Mouse (Mus musculus): ENCODE data around the gene Stra6l.

GRCm38 (mm10) chr4:45853496-45854246, 5.2 kb downstream of the Stra6l start:
- TF ChIP-seq CTCF (IDR thresholded peaks at IDR 0.05; ENCODE audit: extremely low read depth, insufficient read depth, low read length) = no peak
- no peak for TF ChIP-seq POLR2A (IDR thresholded peaks at IDR 0.05; ENCODE audit: extremely low read depth, insufficient read depth, low read length)

Measured in cortical plate, adult 2 months (tissue).